Mouse (Mus musculus) intestine, postnatal 0 days (tissue): ENCODE measurements around the gene Adgrf3. TPM values are rescaled to one million over a fixed set of nuclear protein-coding genes. Genes with fewer than 3 reads are reported as not detected.

Source experiments
- ATAC-seq: fragments of 200-750 bp; cut with Nextera tagmentation; 2 replicates; pipeline ENCODE4 v1.8.0; 2017; ENCODE audit warnings: mild to moderate bottlenecking, moderate TSS enrichment, moderate library complexity
- H3K27ac ChIP-seq: fragments of 300-500 bp; sonication (generic); 2 replicates; pipeline ENCODE4 v1.5.1; 2014; ENCODE audit warnings: mild to moderate bottlenecking, low read depth, low read length, moderate library complexity
- H3K27me3 ChIP-seq: fragments of 300-500 bp; sonication (generic); replicated peaks from 2 replicates; pipeline ENCODE4 v1.6.1; 2014; ENCODE audit warnings: low read length, mixed read lengths; ENCODE audit not compliant: control insufficient read depth, insufficient read depth
- H3K36me3 ChIP-seq: fragments of 300-500 bp; sonication (generic); 2 replicates; pipeline ENCODE4 v1.6.1; 2014; ENCODE audit warnings: mild to moderate bottlenecking, moderate library complexity; ENCODE audit not compliant: control insufficient read depth, insufficient read depth
- H3K4me1 ChIP-seq: fragments of 300-500 bp; sonication (generic); replicated peaks from 2 replicates; pipeline ENCODE4 v1.6.1; 2014; ENCODE audit warnings: antibody characterized with exemption, low read length, mixed read lengths; ENCODE audit not compliant: control insufficient read depth, insufficient read depth
- H3K4me2 ChIP-seq: fragments of 300-500 bp; sonication (generic); replicated peaks from 2 replicates; pipeline ENCODE4 v1.6.1; 2014; ENCODE audit warnings: low read depth, mild to moderate bottlenecking, moderate library complexity
- H3K4me3 ChIP-seq: fragments of 300-500 bp; sonication (generic); 2 replicates; pipeline ENCODE4 v1.5.1; 2014; ENCODE audit warnings: low read depth, low read length
- H3K9ac ChIP-seq: fragments of 300-500 bp; sonication (generic); 2 replicates; pipeline ENCODE4 v1.6.1; 2014; ENCODE audit warnings: mild to moderate bottlenecking, low read depth, low read length
- H3K9me3 ChIP-seq: fragments of 300-500 bp; sonication (generic); 2 replicates; pipeline ENCODE4 v1.6.1; 2016; ENCODE audit warnings: mixed run types; ENCODE audit not compliant: control insufficient read depth
- CTCF ChIP-seq: sonication (generic); IDR thresholded peaks from 2 replicates; pipeline ENCODE4 v1.5.1; 2016; ENCODE audit warnings: low read depth, mild to moderate bottlenecking, control low read depth, antibody characterized with exemption, moderate library complexity
- WGBS: fragments of 180-500 bp; shearing (Covaris S2); extraction: QIAGEN DNeasy Blood & Tissue Kit; methylation state at CpG from one replicate; pipeline ENCODE4 v1.1.7; 2014; 5-methylcytosine and 5-hydroxymethylcytosine counted together
- polyA plus RNA-seq: library from polyadenylated mRNA; unstranded; fragments of >200 nt; fragmentation: Nextera tagmentation; extraction: Ambion mirVana; gene quantifications from 2 replicates; pipeline ENCODE4 v1.2.1, GENCODE M21; 2015

The Adgrf3 gene
- polyA plus RNA-seq, 1 experiment from 2014 or later, result 0.07 TPM

DNA sequence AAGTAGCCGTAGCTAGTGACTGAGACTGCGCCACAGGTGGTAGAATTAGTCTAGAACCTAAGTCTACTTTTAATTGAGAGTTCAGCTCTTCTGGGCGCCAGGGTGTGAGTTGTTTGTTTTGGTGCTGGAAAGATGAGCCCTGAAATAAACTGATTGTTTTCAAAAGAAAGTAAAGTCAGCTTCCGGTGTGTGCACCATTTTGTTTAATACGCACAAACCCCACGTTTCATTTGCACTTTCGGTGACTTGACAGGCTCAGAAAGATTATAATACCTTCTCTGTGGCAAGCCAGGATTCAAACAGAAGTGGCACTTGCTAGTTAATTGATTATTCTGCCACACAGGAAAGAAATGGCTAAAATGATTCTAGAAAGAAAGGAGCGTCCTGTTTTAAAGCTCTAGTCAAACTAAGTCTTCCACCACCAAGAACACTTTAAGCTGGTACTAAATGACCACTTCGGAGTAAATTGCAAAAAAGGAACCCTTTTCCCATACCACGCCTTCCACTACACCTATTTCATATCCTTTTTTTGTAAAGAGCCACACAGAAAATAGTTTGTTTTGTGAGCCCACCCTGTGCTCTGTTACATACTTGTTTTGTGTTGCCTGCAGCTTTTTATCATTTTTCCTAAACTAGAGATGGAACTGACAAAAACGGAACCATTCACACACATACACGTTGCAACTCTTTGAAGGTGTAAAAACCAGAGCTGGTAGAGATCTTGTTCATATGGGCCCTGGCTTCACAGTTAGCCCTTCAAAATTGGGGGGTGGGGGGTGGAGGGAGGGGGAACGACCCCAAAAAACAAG, 49.5 kb downstream of the Adgrf3 start:
- no peaks in the 10 kb centered on the region for H3K27me3 ChIP-seq
- TF ChIP-seq CTCF, result no peak
- H3K9ac ChIP-seq, result peak overlapping the region; percentile 85
- peak overlapping the region; percentile 64 for H3K4me2 ChIP-seq
- peak overlapping the region; percentile 100 for H3K4me3 ChIP-seq
- peak overlapping the region; percentile 93 for H3K27ac ChIP-seq
- no peaks in the 10 kb centered on the region for H3K9me3 ChIP-seq
- H3K36me3 ChIP-seq, result no peaks in the 10 kb centered on the region
- no peak for ATAC-seq
- H3K4me1 ChIP-seq, result 0 out of 2 replicates have a peak, but pooled peaks cover 9% of the 10 kb centered on the region
- 14% methylated on average over 13 of the region's 13 CpGs for WGBS

DNA sequence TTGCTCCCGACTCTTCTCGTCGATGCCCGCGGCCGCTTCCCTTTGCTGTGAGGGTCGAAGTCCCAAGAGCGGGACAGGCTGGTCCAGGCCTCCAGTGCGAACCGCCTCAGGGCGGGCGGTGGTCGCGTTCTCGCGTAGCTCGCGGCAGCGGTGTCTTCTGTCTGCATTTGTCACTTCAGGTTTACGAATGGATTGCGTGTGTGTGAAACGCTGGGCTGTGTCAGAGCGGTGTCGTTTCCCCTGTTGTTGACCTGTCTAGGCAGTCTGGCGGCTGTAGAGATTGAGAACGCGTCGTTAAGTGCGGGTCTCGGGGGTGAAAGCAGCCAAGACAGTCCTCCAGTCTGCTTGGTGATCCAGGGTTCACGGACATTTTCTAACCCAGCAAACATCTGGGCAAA, 50.1 kb downstream of the Adgrf3 start:
- Histone ChIP-seq H3K9ac (peak overlapping the region; percentile 85), H3K4me3 (peak overlapping the region; percentile 100), H3K27me3 (no peaks in the 10 kb centered on the region), H3K36me3 (0 out of 2 replicates have a peak, but pooled peaks cover 2% of the 10 kb centered on the region), H3K27ac (peak overlapping the region; percentile 93), H3K4me1 (0 out of 2 replicates have a peak, but pooled peaks cover 9% of the 10 kb centered on the region), H3K9me3 (no peaks in the 10 kb centered on the region), H3K4me2 (peak overlapping the region; percentile 64)
- no peak for ATAC-seq
- under 1% methylated on average over 31 of the region's 31 CpGs for WGBS
- no peak for TF ChIP-seq CTCF

DNA sequence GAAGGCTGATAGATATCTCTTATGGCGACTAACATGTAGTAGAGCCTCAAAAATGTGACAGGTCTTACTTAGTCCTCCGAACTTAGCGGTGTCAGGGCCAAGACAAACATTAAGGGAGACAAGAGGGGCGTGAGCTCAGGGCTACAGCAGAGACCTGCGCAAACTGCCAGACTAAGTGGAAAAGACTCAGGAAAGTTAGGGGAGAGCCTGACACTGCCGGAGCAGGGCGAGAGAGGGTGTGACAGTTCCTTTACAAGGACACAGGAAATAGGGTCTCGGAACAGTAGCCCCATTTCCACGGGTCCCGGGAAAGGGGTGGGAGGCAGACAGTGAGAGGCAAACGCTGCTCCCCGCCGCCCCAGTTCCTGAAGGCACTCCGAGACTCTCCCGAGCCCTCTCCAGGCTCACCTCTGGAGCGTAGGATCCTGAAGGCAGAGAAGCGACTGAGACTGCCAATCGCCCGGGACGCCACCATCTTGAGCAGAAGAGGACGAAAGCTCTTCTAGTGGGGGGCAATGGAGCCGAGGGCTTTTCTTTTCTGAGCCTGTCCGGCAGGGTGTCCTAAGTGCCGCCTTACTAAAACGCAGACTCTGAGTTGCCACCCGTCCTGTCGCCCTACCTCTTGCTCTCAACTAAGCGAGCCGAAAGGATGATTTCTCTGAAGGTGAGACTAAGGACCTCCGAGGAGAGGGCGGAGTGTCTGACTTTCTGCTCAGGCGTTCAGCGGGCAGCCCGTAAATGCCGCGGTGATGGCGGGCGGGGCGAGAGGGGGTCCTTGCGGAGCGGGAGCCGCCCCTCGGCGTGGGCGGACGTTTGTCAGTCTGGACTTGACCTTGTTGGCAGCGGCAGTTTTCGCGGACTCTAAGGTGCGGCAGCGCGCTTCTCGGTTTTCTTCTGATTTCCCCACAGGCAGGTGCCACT, 50.8 kb downstream of the Adgrf3 start, which contains the start of the genes Hadha and Hadhb:
Gene Hadha, minus strand, starts transcription at position 689 of the 921 bp plus-strand sequence.
Gene Hadhb, plus strand, starts transcription at position 775 of the 921 bp plus-strand sequence.
- Histone ChIP-seq H3K4me2 (peak within 1 kb of the TSS; percentile 64), H3K4me3 (peak within 1 kb of the TSS; percentile 100), H3K4me1 (0 out of 2 replicates have a peak, but pooled peaks cover 5% of the 10 kb centered on the region), H3K9me3 (no peaks in the 10 kb centered on the region), H3K27ac (peak within 1 kb of the TSS; percentile 93), H3K36me3 (peaks cover 9% of the 10 kb centered on the region; the same call in 1 of the 2 replicates), H3K27me3 (no peaks in the 10 kb centered on the region), H3K9ac (peak within 1 kb of the TSS; percentile 85)
- peak; percentile 77 for ATAC-seq
- peak; percentile 30; the same call in 1 of the 2 replicates for TF ChIP-seq CTCF
- under 1% methylated on average over 53 of the region's 53 CpGs for WGBS

DNA sequence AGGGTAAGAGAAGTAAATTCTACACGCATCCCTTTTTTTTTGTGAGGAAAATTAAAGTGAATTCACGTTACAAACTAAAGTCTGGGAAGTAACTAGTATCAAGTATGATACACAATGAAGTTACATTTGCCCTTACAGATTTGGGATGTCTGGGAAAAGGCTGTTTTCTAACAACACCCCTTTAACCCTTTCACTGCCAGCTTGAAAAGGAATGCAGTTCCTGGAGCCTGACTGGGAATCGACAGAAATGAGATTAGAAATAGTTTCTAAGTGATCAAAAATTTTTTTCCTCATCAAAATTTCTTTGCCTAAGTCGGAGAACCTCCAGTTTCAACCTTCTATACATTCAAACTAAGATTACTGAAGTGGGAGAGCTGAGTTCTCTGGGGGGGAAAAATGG, 51.5 kb downstream of the Adgrf3 start:
- H3K36me3 ChIP-seq, result peaks cover 14% of the 10 kb centered on the region; the same call in 1 of the 2 replicates
- peak overlapping the region; percentile 100 for H3K4me3 ChIP-seq
- no peaks in the 10 kb centered on the region for H3K9me3 ChIP-seq
- no peak for ATAC-seq
- H3K4me2 ChIP-seq, result peak overlapping the region; percentile 64
- peak overlapping the region; percentile 93 for H3K27ac ChIP-seq
- 0 out of 2 replicates have a peak, but pooled peaks cover 6% of the 10 kb centered on the region for H3K4me1 ChIP-seq
- WGBS, result 14% methylated on average over 4 of the region's 4 CpGs
- TF ChIP-seq CTCF, result no peak
- H3K9ac ChIP-seq, result peak overlapping the region; percentile 85
- H3K27me3 ChIP-seq, result no peaks in the 10 kb centered on the region

DNA sequence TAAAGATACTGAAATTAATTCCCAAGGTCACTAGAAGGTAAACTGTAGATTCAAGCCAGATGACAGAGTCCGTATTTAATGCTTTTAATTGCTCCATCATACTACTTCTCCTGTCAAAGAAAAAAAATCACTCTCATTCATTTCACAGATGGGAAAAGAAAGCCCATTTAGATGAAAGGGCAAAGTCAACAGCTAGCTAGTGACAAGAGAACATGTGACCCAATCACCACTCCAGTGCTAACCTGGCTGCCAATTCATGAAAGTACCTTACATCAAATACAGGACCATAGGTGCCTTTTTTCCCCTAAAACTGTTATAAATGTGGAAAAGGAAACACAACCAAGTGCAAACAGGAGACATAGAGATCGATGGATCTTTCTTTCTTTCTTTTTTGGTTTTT, 52.3 kb downstream of the Adgrf3 start:
- no peak for TF ChIP-seq CTCF
- Histone ChIP-seq H3K36me3 (peaks cover 16% of the 10 kb centered on the region; the same call in 1 of the 2 replicates), H3K9me3 (no peaks in the 10 kb centered on the region), H3K27me3 (no peaks in the 10 kb centered on the region), H3K9ac (no peak overlapping the region), H3K27ac (peak overlapping the region; percentile 64), H3K4me2 (peak overlapping the region; percentile 64), H3K4me3 (peak overlapping the region; percentile 100; the same call in 1 of the 2 replicates), H3K4me1 (0 out of 2 replicates have a peak, but pooled peaks cover 3% of the 10 kb centered on the region)
- no peak for ATAC-seq
- 65% methylated on average over 2 of the region's 2 CpGs for WGBS
